Mouse (Mus musculus) limb, embryonic 12.5 days (tissue): ENCODE measurements around the gene Zfp987. TPM values are rescaled to one million over a fixed set of nuclear protein-coding genes. Genes with fewer than 3 reads are reported as not detected.
"Not testable (repeated sequence)": the region's sequence is repeated elsewhere in the genome, so short reads cannot be mapped to it uniquely, and the experiment has no call there.

Experiments
- ATAC-seq: fragments of 200-750 bp; cut with Nextera tagmentation; 2 replicates; pipeline ENCODE4 v1.8.0; 2017; ENCODE audit warnings: low read depth, moderate TSS enrichment; ENCODE audit not compliant: insufficient number of reproducible peaks, insufficient read depth, low FRiP score, low TSS enrichment
- H3K27ac ChIP-seq: fragments of 300-500 bp; sonication (generic); 2 replicates; pipeline ENCODE4 v1.5.1; 2016; ENCODE audit warnings: mild to moderate bottlenecking, moderate library complexity
- H3K27me3 ChIP-seq: fragments of 300-500 bp; sonication (generic); 2 replicates; pipeline ENCODE4 v1.6.1; 2016; ENCODE audit warnings: mild to moderate bottlenecking, moderate library complexity
- H3K36me3 ChIP-seq: fragments of 300-500 bp; sonication (generic); 2 replicates; pipeline ENCODE4 v1.6.1; 2016; ENCODE audit warnings: mild to moderate bottlenecking, moderate library complexity
- H3K4me1 ChIP-seq: fragments of 300-500 bp; sonication (generic); replicated peaks from 2 replicates; pipeline ENCODE4 v1.6.1; 2016
- H3K4me2 ChIP-seq: fragments of 300-500 bp; sonication (generic); 2 replicates; pipeline ENCODE4 v1.6.1; 2016; ENCODE audit warnings: mild to moderate bottlenecking, moderate library complexity
- H3K4me3 ChIP-seq: fragments of 300-500 bp; sonication (generic); replicated peaks from 2 replicates; pipeline ENCODE4 v1.5.1; 2016; ENCODE audit warnings: mild to moderate bottlenecking
- H3K9ac ChIP-seq: fragments of 300-500 bp; sonication (generic); replicated peaks from 2 replicates; pipeline ENCODE4 v1.6.1; 2016; ENCODE audit warnings: mild to moderate bottlenecking, moderate library complexity
- H3K9me3 ChIP-seq: fragments of 300-500 bp; sonication (generic); 2 replicates; pipeline ENCODE4 v1.6.1; 2016; ENCODE audit warnings: mild to moderate bottlenecking, moderate library complexity
- WGBS: fragments of 180-500 bp; shearing (Covaris S2); methylation state at CpG from one replicate; pipeline ENCODE4 v1.1.7; 2016; 5-methylcytosine and 5-hydroxymethylcytosine counted together
- polyA plus RNA-seq: library from polyadenylated mRNA; unstranded; fragments of >200 nt; fragmentation: Nextera tagmentation; extraction: Ambion mirVana; gene quantifications from 2 replicates; pipeline ENCODE4 v1.2.1, GENCODE M21; 2016

Gene Zfp987
- 0.08 and 0.09 TPM in 2 replicates for polyA plus RNA-seq

GRCm38 (mm10) chr4:146096998-146097397 lies at the start of gene Zfp987:
Zfp987 (plus strand) TSS chr4:146097298.
- H3K27me3 ChIP-seq, H3K9ac ChIP-seq, H3K4me1 ChIP-seq, H3K9me3 ChIP-seq, H3K4me3 ChIP-seq, H3K36me3 ChIP-seq, H3K27ac ChIP-seq, H3K4me2 ChIP-seq, ATAC-seq: not testable (repeated sequence)
- 94% methylated on average over 3 of the region's 3 CpGs for WGBS

DNA sequence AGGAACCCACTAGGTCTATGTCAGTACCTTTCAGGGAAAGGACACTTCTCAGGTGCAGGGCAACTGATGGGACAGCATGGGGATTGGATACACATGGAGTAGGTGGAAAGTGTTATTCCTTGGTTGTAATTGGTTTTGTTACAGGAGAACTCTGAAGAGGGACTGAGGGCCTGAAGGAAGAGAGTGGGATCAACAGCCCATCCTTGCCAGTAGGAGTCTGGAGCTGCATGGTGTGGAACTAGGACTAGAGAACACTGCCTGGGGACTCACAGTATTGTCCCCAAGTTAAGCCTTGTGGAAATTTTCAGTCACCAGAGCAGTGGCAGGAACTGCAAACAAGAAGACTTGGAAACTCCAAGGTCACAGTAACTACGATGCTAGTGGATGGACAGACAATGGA lies 44.6 kb upstream of the Zfp987 start:
- 84% methylated on average over 1 of the region's 1 CpGs for WGBS
- not testable (repeated sequence) for H3K4me1 ChIP-seq, H3K4me2 ChIP-seq, H3K27ac ChIP-seq, ATAC-seq, H3K9ac ChIP-seq, H3K4me3 ChIP-seq, H3K27me3 ChIP-seq, H3K36me3 ChIP-seq
- H3K9me3 ChIP-seq = peaks cover 37% of the 10 kb centered on the region

- H3K4me1 ChIP-seq, H3K27ac ChIP-seq, H3K4me2 ChIP-seq, H3K4me3 ChIP-seq, H3K9ac ChIP-seq, H3K27me3 ChIP-seq, H3K36me3 ChIP-seq, ATAC-seq: not testable (repeated sequence)
- H3K9me3 ChIP-seq = peaks cover 40% of the 10 kb centered on the region
- 85% methylated on average over 2 of the region's 2 CpGs for WGBS
Measured at GRCm38 (mm10) chr4:146053445-146053844, 43.7 kb upstream of the Zfp987 start.

- 61% methylated on average over 2 of the region's 2 CpGs for WGBS
- ATAC-seq = no peak
- peaks cover 57% of the 10 kb centered on the region for H3K9me3 ChIP-seq
Measured at GRCm38 (mm10) chr4:146055335-146055734, 41.8 kb upstream of the Zfp987 start.

GRCm38 (mm10) chr4:146058646-146059045 lies 38.5 kb upstream of the Zfp987 start:
- not testable (repeated sequence) for H3K27ac ChIP-seq, H3K4me2 ChIP-seq, H3K4me1 ChIP-seq, H3K36me3 ChIP-seq, ATAC-seq, H3K9ac ChIP-seq, H3K4me3 ChIP-seq, H3K27me3 ChIP-seq
- 91% methylated on average over 12 of the region's 12 CpGs for WGBS
- peaks cover 62% of the 10 kb centered on the region for H3K9me3 ChIP-seq

More at GRCm38 (mm10) chr4:146055335-146055734, 41.8 kb upstream of the Zfp987 start:
- Histone ChIP-seq H3K9ac (no peak overlapping the region), H3K4me1 (no peaks in the 10 kb centered on the region), H3K27me3 (no peaks in the 10 kb centered on the region), H3K4me3 (no peak overlapping the region), H3K4me2 (no peak overlapping the region), H3K27ac (no peak overlapping the region), H3K36me3 (no peaks in the 10 kb centered on the region)

GRCm38 (mm10) chr4:146059078-146059477 lies 38.0 kb upstream of the Zfp987 start:
- ATAC-seq, H3K27ac ChIP-seq, H3K9ac ChIP-seq, H3K36me3 ChIP-seq, H3K4me1 ChIP-seq, H3K4me2 ChIP-seq, H3K27me3 ChIP-seq, H3K4me3 ChIP-seq: not testable (repeated sequence)
- 90% methylated on average over 4 of the region's 4 CpGs for WGBS
- H3K9me3 ChIP-seq = peaks cover 62% of the 10 kb centered on the region

GRCm38 (mm10) chr4:146059974-146060693 lies 37.0 kb upstream of the Zfp987 start:
- peaks cover 66% of the 10 kb centered on the region for H3K9me3 ChIP-seq
- not testable (repeated sequence) for H3K27me3 ChIP-seq, H3K4me1 ChIP-seq, H3K9ac ChIP-seq, H3K4me3 ChIP-seq, H3K36me3 ChIP-seq, H3K4me2 ChIP-seq, H3K27ac ChIP-seq, ATAC-seq
- WGBS = 93% methylated on average over 25 of the region's 26 CpGs

- peaks cover 60% of the 10 kb centered on the region for H3K9me3 ChIP-seq
- H3K36me3 ChIP-seq, H3K4me1 ChIP-seq, H3K27ac ChIP-seq, H3K4me3 ChIP-seq, ATAC-seq, H3K4me2 ChIP-seq, H3K9ac ChIP-seq, H3K27me3 ChIP-seq: not testable (repeated sequence)
- WGBS = 95% methylated on average over 11 of the region's 11 CpGs
Measured at GRCm38 (mm10) chr4:146061082-146061481, 36.0 kb upstream of the Zfp987 start.

GRCm38 (mm10) chr4:146062021-146062420 lies 35.1 kb upstream of the Zfp987 start:
- ATAC-seq, H3K9ac ChIP-seq, H3K27me3 ChIP-seq, H3K27ac ChIP-seq, H3K4me1 ChIP-seq, H3K4me2 ChIP-seq, H3K4me3 ChIP-seq, H3K36me3 ChIP-seq: not testable (repeated sequence)
- WGBS = 94% methylated on average over 12 of the region's 12 CpGs
- H3K9me3 ChIP-seq = peaks cover 63% of the 10 kb centered on the region

GRCm38 (mm10) chr4:146063001-146063400 lies 34.1 kb upstream of the Zfp987 start:
- H3K9me3 ChIP-seq = peaks cover 69% of the 10 kb centered on the region
- not testable (repeated sequence) for ATAC-seq, H3K9ac ChIP-seq, H3K4me2 ChIP-seq, H3K27me3 ChIP-seq, H3K27ac ChIP-seq, H3K36me3 ChIP-seq, H3K4me3 ChIP-seq, H3K4me1 ChIP-seq
- WGBS = 81% methylated on average over 6 of the region's 6 CpGs

DNA sequence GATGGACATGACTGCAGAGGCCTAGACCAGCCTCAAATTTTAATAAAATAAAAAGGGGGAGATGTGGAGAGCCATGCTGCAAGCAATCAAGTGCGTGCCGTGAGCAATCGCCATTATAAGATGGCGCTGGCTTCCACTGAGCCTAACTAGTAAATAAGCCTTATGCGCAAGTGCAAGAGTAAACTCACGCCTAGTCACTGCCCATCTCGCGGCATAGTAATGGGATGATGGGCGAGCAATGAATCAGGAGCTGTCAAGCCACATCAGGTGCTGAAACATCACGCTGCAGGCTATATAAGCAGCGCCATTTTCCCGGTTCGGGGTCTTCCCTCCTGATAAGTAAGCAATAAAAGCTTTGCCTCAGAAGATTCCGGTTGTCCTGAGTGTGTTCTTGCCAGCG lies 33.5 kb upstream of the Zfp987 start:
- not testable (repeated sequence) for H3K4me1 ChIP-seq, ATAC-seq, H3K27me3 ChIP-seq, H3K9ac ChIP-seq, H3K36me3 ChIP-seq, H3K4me2 ChIP-seq, H3K4me3 ChIP-seq, H3K27ac ChIP-seq
- peaks cover 68% of the 10 kb centered on the region for H3K9me3 ChIP-seq
- 88% methylated on average over 15 of the region's 15 CpGs for WGBS

DNA sequence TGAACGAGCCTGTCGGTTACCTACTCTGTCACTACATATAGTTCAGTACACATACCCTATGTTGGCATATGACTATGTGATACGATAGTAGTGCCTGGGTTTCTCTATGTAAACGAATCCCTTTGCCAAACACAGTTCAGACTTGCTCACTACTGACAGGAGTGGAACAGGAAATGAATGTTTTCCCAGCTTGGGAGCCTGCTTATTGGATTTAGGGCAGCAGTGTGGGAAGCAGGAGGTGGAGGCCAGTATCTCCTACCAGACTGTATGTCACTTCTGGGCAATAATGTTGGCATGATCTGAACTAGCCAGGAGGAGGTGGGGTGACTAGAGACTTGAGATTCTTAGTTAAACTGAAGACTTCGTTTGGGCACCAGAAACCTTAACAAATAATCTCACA lies 32.3 kb upstream of the Zfp987 start:
- H3K27ac ChIP-seq, H3K36me3 ChIP-seq, H3K4me3 ChIP-seq, ATAC-seq, H3K27me3 ChIP-seq, H3K4me2 ChIP-seq, H3K9ac ChIP-seq, H3K4me1 ChIP-seq: not testable (repeated sequence)
- H3K9me3 ChIP-seq = peaks cover 57% of the 10 kb centered on the region
- 73% methylated on average over 5 of the region's 5 CpGs for whole genome bisulfite sequencing
